Mouse (Mus musculus) left cerebral cortex, postnatal 36 days (tissue): Measurements from ENCODE around the gene Sdr9c7. TPM values are rescaled to one million over a fixed set of nuclear protein-coding genes. Genes with fewer than 3 reads are reported as not detected.
"Not testable (repeated sequence)": the region's sequence is repeated elsewhere in the genome, so short reads cannot be mapped to it uniquely, and the experiment has no call there.

Experiments used
- DNase-seq, 2 experiments: peaks; one replicate each; pipeline ENCODE4 v3.0.0; 2021 to 2022; ENCODE audit warnings: low spot score in 2 of 2, mixed read lengths in 1 of 2
- intact Hi-C: fragments of 180-260 bp; cut with DNase I; formaldehyde crosslinking; loops from one replicate; pipeline ENCODE4 v1.15.1; 2025
- total RNA-seq, 2 experiments: library from RNA; stranded (reverse); gene quantifications; 2 replicates each; pipeline ENCODE4 v1.2.3; 2021

The Sdr9c7 gene
- total RNA-seq, 2 experiments from 2014 or later = not detected

- DNase-seq = peak; percentile 10 to 13
- intact Hi-C loops = no loop called here
Observed at GRCm38 (mm10) chr10:127904718-127905446, 6.6 kb downstream of the Sdr9c7 start.

- no peak for DNase-seq
Observed at GRCm38 (mm10) chr10:127906138-127906537, 7.8 kb downstream of the Sdr9c7 start.

GRCm38 (mm10) chr10:127907386-127907951 lies 9.2 kb downstream of the Sdr9c7 start:
- no peak for DNase-seq
- intact Hi-C loops = no loop called here

More at GRCm38 (mm10) chr10:127906138-127906537, 7.8 kb downstream of the Sdr9c7 start:
- intact Hi-C loops = no loop called here

- intact Hi-C loops = no loop called here
- DNase-seq = no peak
Observed at GRCm38 (mm10) chr10:127915578-127915977, 17.3 kb downstream of the Sdr9c7 start.

GRCm38 (mm10) chr10:127917183-127917582 lies 18.9 kb downstream of the Sdr9c7 start:
- intact Hi-C loops, DNase-seq: not testable (repeated sequence)

- intact Hi-C loops = no loop called here
- no peak for DNase-seq
Observed at GRCm38 (mm10) chr10:127917651-127918050, 19.3 kb downstream of the Sdr9c7 start.

- DNase-seq = no peak
- intact Hi-C loops = no loop called here
Observed at GRCm38 (mm10) chr10:127922241-127922640, 23.9 kb downstream of the Sdr9c7 start.

GRCm38 (mm10) chr10:127923024-127923423 lies 24.7 kb downstream of the Sdr9c7 start:
- intact Hi-C loops = no loop called here

GRCm38 (mm10) chr10:127924597-127925378 lies 26.5 kb downstream of the Sdr9c7 start:
- intact Hi-C loops = no loop called here
- no peak for DNase-seq

More at GRCm38 (mm10) chr10:127923024-127923423, 24.7 kb downstream of the Sdr9c7 start:
- DNase-seq = no peak

GRCm38 (mm10) chr10:127927737-127928136 lies 29.4 kb downstream of the Sdr9c7 start:
- DNase-seq = no peak
- intact Hi-C loops = no loop called here

- intact Hi-C loops = no loop called here
- no peak for DNase-seq
Observed at GRCm38 (mm10) chr10:127932290-127932926, 34.1 kb downstream of the Sdr9c7 start.

- intact Hi-C loops = loop anchor here (5.0 kb wide), 3 partner anchors 64 to 259 kb away; no protein-coding TSS in a partner anchor
- DNase-seq = no peak
Observed at GRCm38 (mm10) chr10:127936271-127936670, 38.0 kb downstream of the Sdr9c7 start.

GRCm38 (mm10) chr10:127936747-127937409 lies 38.6 kb downstream of the Sdr9c7 start:
- intact Hi-C loops = loop anchor here (1.0 to 5.0 kb wide), 4 partner anchors 65 to 260 kb away; partner anchors contain the start of gene Zbtb39
- no peak for DNase-seq

- DNase-seq = peak; percentile 27 to 51
- intact Hi-C loops = loop anchor here (1.0 to 5.0 kb wide), 4 partner anchors 65 to 260 kb away; partner anchors contain the start of gene Zbtb39
Observed at GRCm38 (mm10) chr10:127937428-127938010, 39.2 kb downstream of the Sdr9c7 start.

- intact Hi-C loops = loop anchor here (5.0 kb wide), 3 partner anchors 67 to 262 kb away; no protein-coding TSS in a partner anchor
- DNase-seq = not testable (repeated sequence)
Observed at GRCm38 (mm10) chr10:127939667-127940066, 41.3 kb downstream of the Sdr9c7 start.

- intact Hi-C loops = loop anchor here (2.0 kb wide), 1 partner anchor 63 kb away; no protein-coding TSS in a partner anchor
- peak; percentile 23 for DNase-seq
Observed at GRCm38 (mm10) chr10:127945432-127946064, 47.2 kb downstream of the Sdr9c7 start.

GRCm38 (mm10) chr10:127949596-127950130 lies 51.3 kb downstream of the Sdr9c7 start:
- intact Hi-C loops = no loop called here
- DNase-seq = no peak

- no peak for DNase-seq
- intact Hi-C loops = no loop called here
Observed at GRCm38 (mm10) chr10:127951390-127951789, 53.1 kb downstream of the Sdr9c7 start.
